Mouse (Mus musculus) cortical plate, adult 2 months (tissue): ENCODE data around the gene Slc43a2.

Experiments
- CTCF ChIP-seq: fragments of 200-500 bp; IDR thresholded peaks from 2 replicates; pipeline ENCODE4 v1.5.1; 2011; ENCODE audit warnings: mild to moderate bottlenecking, control low read depth, low read length; ENCODE audit not compliant: insufficient read depth; ENCODE audit errors: extremely low read depth
- POLR2A ChIP-seq: fragments of 200-500 bp; IDR thresholded peaks from 2 replicates; pipeline ENCODE4 v1.6.1; 2011; ENCODE audit warnings: mild to moderate bottlenecking, low read length, control low read depth; ENCODE audit not compliant: insufficient read depth; ENCODE audit errors: extremely low read depth

DNA sequence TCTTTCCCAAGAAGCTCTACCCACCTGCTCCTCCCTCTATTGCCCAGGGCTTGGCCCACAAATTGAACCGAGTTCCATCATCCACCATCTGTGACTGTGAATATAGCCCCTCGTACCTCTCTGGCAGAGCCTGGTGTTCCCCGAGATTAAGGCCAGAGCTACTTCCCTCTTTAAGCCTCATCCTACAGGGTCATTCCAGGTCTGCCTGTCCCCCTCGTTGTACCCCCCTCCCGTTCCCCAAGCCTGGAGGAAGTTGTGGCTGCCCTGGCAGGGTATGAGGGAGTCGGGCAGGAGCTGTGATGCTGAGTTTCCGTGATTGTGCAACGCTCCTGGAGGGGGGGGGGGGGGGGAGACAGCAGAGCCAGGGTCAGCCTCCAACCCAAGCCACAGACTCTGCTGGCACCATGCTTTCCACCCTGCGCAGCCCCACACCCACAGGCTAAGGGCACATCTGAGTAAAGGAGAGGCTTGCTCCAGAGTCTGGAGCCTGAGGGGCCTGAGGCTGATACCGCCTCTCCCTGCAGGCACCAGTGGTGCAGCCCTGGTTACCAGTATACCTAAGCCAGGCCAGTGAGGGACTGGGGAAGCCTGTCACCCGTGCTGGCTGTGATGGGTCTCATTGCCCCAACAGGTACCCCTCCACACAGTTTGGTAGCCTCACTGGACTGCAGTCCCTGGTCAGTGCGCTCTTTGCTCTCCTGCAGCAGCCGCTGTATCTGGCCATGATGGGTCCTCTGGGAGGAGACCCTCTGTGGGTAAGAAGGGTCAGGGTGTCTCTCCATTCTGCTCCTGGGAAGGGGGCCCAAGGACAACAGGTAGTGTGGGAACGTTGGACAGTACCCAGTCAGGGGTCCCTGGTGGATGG is 39.9 kb downstream of the Slc43a2 start:
- TF ChIP-seq CTCF (no peak), POLR2A (no peak)
